Mouse (Mus musculus): ENCODE measurements around the gene Resp18. TPM values are rescaled to one million over a fixed set of nuclear protein-coding genes. Genes with fewer than 3 reads are reported as not detected.
A peak's percentile ranks its signal among the peaks of the same experiment; 100 is the strongest.
"Not testable (repeated sequence)": the region's sequence is repeated elsewhere in the genome, so short reads cannot be mapped to it uniquely, and the experiment has no call there.

Gene Resp18
- total RNA-seq, 2 experiments from 2014 or later, result not detected

DNA sequence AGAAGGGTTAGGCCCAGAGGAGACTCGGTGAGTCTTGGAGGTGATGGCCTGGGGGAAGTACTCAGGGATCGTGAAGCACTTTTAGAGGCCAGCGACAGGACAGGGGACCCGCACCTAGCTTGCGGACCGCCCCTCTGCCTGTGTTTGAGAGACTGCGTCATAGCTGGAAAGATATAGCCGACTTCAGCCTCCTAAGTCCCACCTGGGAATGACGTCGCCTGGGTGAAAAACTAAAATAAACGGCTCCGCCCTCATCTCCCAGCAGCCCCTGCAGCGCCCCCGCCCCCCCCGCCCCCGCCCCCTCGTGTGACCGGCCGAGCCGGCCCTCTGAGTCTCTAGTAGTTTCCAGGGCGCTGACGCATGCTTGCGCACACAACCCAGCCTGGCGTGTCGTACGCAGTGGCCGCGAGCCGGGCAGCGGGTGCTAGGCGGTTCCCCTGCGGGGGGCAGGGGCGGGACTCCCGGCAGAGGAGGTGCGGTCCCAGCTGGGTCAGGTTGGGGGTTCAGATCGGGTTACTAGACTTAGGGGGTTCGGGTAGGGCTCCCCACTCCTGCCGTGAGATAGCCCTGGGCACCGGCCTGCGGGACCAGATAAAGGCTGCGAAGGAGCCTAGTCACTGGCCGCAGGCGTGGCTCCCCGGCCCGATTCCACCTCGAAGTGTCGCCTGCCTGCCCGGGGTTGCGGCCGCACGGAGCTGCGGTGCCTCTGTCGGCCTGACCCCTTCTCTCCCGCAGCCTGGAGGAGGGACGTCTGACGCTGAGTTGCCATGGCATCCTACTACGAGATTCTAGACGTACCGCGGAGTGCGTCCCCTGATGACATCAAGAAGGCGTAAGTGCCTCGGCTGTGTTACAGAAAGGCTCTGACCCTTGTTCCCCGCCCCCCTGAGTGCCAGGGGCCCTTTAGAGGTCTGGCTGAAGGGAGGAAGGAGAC, 41.8 kb downstream of the Resp18 start, which contains the start of gene Dnajb2:
Dnajb2 (plus strand) TSS at position 290 of the 934 bp plus-strand sequence.
- DNase-seq, result peak; percentile 90

GRCm38 (mm10) chr1:75234606-75235005, 43.6 kb downstream of the Resp18 start:
- peak; percentile 46 for DNase-seq

DNA sequence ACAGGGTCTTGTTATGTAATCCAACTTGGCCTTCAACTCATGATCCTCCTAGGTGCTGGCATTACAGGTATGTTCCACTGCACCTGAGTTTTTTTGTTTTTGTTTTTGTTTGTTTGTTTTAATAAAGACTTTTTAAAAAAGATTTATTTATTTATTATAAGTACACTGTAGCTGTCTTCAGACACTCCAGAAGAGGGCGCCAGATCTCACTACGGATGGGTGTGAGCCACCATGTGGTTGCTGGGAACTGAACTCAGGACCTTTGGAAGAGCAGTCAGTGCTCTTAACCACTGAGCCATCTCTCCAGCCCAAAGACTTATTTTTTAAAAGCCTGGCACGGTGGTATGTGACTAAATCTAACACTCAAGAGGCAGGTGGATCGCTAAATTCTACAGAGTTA, 45.7 kb downstream of the Resp18 start:
- DNase-seq, result not testable (repeated sequence)

- DNase-seq, result no peak
Observed at GRCm38 (mm10) chr1:75231664-75232152, 46.5 kb downstream of the Resp18 start, which contains the start of gene A630095N17Rik. Gene A630095N17Rik (minus strand): TSS chr1:75232102.

- no peak for DNase-seq
Observed at GRCm38 (mm10) chr1:75231224-75231623, 47.0 kb downstream of the Resp18 start.

DNA sequence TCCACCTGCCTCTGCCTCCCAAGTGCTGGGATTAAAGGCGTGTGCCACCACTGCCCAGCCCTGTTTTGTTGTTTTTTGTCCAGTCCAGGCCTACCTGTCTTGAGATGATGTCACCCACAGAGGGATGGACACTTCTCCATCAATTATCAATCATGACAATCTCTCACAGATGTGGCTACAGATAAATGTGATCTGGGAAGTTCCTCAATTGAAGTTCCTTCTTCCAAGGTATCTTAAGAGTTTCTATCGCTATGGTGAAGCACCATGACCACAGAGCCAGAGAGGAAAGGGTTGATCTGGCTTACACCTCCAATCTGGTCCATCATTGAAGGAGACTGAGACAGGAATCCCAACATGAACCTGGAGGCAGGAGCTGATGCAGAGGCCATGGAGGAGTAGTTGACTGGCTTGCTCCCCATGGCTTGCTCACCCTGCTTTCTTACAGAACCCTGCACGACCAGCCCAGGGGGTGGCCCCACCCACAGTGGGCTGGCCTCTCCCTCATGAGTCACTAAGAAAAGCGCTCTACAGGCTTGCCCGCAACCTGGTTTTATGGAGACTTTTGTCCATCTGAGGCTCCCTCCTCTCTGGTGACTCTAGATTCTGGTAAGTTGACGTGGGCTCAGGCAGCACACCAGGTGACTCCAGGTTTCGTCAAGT, 47.8 kb downstream of the Resp18 start:
- DNase-seq, result no peak

DNA sequence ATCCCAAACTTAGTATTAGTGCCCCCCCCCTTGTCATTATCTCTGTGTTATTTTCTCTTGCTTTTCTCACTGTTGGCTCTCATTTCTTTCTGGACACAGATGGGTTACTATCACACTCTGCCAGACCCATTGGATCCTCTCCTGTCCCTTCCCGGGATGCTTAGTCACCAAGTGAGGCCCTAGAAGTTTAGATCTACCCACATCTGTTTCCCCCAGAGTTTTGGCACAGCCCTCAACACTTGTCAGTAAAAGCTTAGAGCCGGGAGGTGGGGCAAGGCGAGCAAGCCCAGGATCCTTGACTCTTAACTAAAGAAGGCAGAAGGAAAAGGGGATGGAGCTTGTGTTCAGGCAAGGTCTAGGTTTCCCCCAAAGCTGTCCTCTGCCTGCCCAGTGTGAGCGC, 49.1 kb downstream of the Resp18 start:
- DNase-seq, result no peak

- DNase-seq, result no peak
Observed at GRCm38 (mm10) chr1:75227653-75228052, 50.6 kb downstream of the Resp18 start.

GRCm38 (mm10) chr1:75226138-75226537, 52.1 kb downstream of the Resp18 start:
- DNase-seq, result no peak

GRCm38 (mm10) chr1:75225473-75225872, 52.7 kb downstream of the Resp18 start:
- no peak for DNase-seq

GRCm38 (mm10) chr1:75223532-75223931, 54.7 kb downstream of the Resp18 start:
- DNase-seq, result no peak

DNA sequence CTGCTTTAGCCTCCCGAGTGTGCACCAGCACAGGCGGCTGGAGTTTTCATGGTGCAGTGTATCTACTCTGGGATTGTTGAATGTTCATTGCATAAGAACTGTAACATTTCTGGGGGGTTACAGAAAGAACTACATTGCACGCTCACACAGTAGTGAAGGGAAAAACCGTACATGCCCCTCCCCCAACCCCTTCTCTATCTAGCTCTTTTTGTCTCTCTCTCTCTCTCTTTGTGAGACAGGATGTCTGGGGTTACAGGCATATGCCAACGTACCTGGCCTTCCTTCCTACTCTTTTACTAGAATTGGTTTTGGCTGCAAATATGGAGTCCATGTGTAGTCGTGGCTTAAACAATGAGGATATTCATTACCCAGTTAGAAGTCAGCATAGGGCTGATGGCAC, 55.3 kb downstream of the Resp18 start:
- DNase-seq, result no peak

Other genes with a start within 250 kb of the Resp18 start
- 1 to 10 TPM; 5.3 to 6.1 TPM for gene Nhej1, start 153.2 kb downstream of the Resp18 start, total RNA-seq (2021)
- under 1 TPM in 1 of 2 experiments, not detected in 1; 0.13 TPM for gene Slc23a3, start 144.5 kb downstream of the Resp18 start, total RNA-seq (2021)
- gene Cnppd1, start 135.7 kb downstream of the Resp18 start, total RNA-seq (2021), result 10 to 100 TPM; 12.9 to 13.3 TPM
- 1 to 10 TPM; 7.8 to 9.7 TPM for gene Retreg2, start 135.6 kb downstream of the Resp18 start, total RNA-seq (2021)
- 10 to 100 TPM; 12.8 to 16.8 TPM for gene Zfand2b, start 109.8 kb downstream of the Resp18 start, total RNA-seq (2021)
- 10 to 100 TPM; 23.5 to 31.0 TPM for gene Abcb6, start 98.0 kb downstream of the Resp18 start, total RNA-seq (2021)
- 1 to 10 TPM; 4.3 to 5.0 TPM for gene Ankzf1, start 86.3 kb downstream of the Resp18 start, total RNA-seq (2021)
- gene Atg9a, start 86.2 kb downstream of the Resp18 start, total RNA-seq (2021), result 10 to 100 TPM; 85.5 to 88.1 TPM
- 1 to 10 TPM; 1.9 to 2.7 TPM for gene Glb1l, start 67.6 kb downstream of the Resp18 start, total RNA-seq (2021)
- 10 to 100 TPM; 23.1 to 26.0 TPM for gene Stk16, start 67.6 kb downstream of the Resp18 start, total RNA-seq (2021)
- 100 to 1,000 TPM; 749 to 982 TPM for gene Tuba4a, start 58.5 kb downstream of the Resp18 start, total RNA-seq (2021)
- not detected for gene A630095N17Rik, start 46.3 kb downstream of the Resp18 start, total RNA-seq (2021)
- 10 to 100 TPM; 58.4 to 60.9 TPM for gene Dnajb2, start 42.0 kb downstream of the Resp18 start, total RNA-seq (2021)
- not detected for gene Ptprn, start 13.9 kb downstream of the Resp18 start, total RNA-seq (2021)
- gene Dnpep, start 39.6 kb upstream of the Resp18 start, total RNA-seq (2021), result 10 to 100 TPM; 46.1 to 51.4 TPM
- gene Des, start 81.9 kb upstream of the Resp18 start, total RNA-seq (2021), result 1,000 to 10,000 TPM; 1,914 to 2,104 TPM
- gene Speg, start 96.9 kb upstream of the Resp18 start, total RNA-seq (2021), result 100 to 1,000 TPM; 200 to 244 TPM
- gene Gmppa, start 157.5 kb upstream of the Resp18 start, total RNA-seq (2021), result 10 to 100 TPM; 32.0 to 37.2 TPM
- gene Asic4, start 172.0 kb upstream of the Resp18 start, total RNA-seq (2021), result not detected
- 1 to 10 TPM; 5.5 to 7.9 TPM for gene Chpf, start 200.9 kb upstream of the Resp18 start, total RNA-seq (2021)
- gene Tmem198, start 201.1 kb upstream of the Resp18 start, total RNA-seq (2021), result under 1 TPM; 0.36 to 0.43 TPM
- gene Obsl1, start 228.0 kb upstream of the Resp18 start, total RNA-seq (2021), result 10 to 100 TPM; 37.7 to 52.8 TPM
- 1 to 10 TPM; 3.8 to 4.1 TPM for gene Inha, start 228.7 kb upstream of the Resp18 start, total RNA-seq (2021)
- gene Stk11ip, start 243.1 kb upstream of the Resp18 start, total RNA-seq (2021), result 1 to 10 TPM; 5.3 to 5.6 TPM

All from gastrocnemius, postnatal 25 days (tissue).